Mouse (Mus musculus) layer of hippocampus, postnatal 14 days (tissue): ENCODE results near the gene Il1r1. TPM values are rescaled to one million over a fixed set of nuclear protein-coding genes. Genes with fewer than 3 reads are reported as not detected.

Experiments used
- DNase-seq, 2 experiments: peaks; one replicate each; pipeline ENCODE4 v3.0.0; 2021 to 2022; ENCODE audit warnings: low spot score in 2 of 2, mixed read lengths in 1 of 2
- total RNA-seq, 2 experiments: library from RNA; stranded (reverse); gene quantifications; 2 replicates each; pipeline ENCODE4 v1.2.3; 2021

Il1r1 gene
- total RNA-seq, 2 experiments from 2014 or later = 5.3 to 5.8 TPM

DNA sequence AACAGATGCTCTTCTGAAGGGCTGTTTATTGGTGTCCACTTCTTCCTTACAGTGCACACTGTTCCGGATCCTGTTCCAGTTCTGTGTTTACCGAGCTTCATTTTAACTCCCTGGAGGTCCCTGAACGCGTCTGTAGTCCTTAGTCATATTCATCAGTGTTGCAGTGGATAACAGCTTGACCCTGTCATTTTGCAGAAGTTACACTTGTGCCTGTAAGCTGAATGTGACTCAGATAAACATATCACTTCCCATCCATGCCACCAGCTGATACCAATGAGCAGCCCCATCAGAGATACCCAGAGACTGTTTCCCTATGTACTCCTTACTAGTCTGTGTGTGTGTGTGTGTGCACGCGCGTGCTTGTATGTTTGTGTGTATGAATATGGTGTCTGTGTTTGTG lies 5.5 kb downstream of the Il1r1 start:
- DNase-seq = no peak

DNA sequence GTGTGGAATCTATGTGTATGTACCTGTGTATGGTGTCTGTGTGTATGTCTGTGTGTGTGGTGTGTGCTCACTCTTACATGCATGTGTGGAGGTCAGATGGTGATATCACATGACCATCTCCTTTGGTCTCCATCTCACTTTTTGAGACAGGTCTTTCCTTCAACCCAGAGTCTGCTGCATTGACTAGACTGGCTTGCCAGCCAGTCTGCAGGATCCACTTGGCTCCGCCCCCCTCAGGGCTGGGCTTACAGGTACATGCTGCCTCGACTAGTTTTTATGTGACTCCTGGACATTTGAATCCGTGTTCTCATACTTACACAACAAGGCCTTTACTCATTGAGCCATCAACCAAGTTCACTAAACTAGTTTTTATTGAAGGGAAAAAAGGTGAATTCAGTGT lies 6.2 kb downstream of the Il1r1 start:
- no peak for DNase-seq

DNA sequence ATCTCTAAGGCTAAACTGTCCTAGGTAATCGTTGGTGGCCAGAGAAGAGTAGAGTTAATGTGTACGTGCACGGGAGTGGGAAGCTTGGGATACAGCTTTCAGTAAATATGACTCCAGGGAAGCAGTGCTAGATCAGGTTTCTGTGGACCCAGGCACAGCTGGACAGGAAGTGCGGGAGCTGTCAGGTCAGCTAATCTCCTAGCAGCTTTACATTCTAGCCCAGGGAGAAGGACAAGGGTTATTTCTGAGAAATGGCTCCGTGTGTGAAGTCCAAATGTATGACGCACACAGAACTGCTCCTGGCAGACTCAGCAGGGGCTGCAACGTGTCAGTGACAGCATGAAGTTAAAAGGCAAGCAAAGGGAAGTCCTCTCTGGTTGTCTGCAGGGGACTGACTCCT lies 8.3 kb downstream of the Il1r1 start:
- no peak for DNase-seq

DNA sequence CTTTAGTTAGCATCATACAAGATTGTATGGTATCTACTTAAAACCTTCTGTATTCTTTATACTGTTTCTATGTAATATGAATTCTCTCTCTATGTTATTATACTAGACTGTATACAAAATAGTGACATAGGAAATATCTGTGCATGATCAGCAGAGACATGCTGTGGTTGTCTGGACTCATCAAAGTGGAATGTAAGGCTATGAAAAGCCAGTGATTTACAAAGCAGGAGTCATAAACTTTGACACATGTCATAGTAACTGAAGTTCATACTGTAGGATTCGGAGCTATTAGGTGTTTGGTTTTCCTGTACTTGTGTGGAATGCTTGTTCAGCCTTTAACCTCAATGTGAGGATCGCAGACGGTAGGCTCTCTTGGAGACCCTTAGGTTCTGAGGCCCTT lies 8.7 kb downstream of the Il1r1 start:
- no peak for DNase-seq

DNA sequence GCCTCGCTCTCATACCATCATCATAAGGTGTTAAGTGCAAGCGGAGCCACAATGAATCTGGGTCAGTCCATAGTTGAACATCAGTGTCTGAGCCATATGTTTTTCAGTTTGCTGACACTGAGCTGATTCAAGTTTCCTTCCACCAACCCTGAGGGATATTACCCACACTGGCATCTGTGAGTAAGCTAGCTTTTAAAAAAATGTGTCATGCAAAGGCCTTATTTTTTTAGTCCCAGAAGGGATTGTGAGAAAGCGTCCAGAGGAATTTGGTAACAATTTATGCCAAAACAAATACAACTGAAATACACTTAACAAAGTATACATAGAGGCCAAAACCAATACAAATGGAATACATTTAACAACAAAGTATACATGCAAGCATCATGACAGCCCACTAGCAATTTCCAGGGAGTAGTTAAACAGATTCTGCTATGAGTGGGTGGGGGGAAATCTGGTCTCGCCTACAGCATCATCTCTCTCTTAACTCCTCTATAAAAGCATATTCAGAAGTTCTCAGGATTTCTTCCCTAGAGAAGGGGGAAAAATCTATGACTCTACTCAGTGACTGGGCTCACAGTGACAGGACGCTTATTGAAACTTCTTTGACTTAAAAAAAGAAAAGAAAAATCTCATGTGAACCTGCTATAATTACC lies 10.8 kb downstream of the Il1r1 start:
- DNase-seq = peak in 1 of 2 experiments; percentile 27

DNA sequence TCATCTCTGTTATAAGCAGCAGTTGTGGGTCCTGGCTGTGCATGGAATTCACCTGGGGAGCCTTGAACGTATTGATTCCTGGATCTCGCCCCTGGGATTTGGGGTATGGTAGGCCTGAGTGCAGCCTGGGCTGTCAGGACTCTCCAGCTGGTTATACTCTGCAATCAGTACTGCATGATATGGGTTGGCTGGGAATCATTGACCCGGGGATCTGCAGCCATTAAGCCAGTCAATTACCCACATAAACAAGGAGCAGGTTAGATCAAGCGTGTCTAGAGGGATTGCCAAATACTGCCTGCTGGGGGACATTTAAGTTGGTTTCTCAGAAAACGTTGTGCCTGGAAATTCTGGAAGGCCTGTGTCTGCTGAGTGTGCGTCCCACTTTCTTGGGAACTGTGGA lies 11.8 kb downstream of the Il1r1 start:
- DNase-seq = no peak

DNA sequence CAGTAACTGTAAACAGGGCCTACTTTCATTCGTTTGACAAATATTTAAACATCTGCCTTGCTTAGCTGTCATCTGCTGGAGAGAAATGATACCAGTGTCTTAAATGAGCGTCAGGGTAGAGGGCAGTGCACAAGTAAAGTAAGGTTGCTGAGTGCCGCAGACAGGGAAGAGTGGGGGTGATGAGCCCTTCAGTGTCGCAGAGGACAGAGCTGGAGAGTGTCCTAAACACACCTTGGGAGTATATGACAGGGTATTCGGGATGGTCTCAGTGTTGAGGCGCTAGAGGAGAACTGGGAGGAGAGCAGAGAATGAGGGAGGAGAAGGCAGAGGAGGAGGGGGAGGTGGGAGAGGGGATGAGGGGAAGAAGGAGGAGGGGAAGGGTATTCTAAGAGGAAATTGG lies 12.2 kb downstream of the Il1r1 start:
- no peak for DNase-seq

DNA sequence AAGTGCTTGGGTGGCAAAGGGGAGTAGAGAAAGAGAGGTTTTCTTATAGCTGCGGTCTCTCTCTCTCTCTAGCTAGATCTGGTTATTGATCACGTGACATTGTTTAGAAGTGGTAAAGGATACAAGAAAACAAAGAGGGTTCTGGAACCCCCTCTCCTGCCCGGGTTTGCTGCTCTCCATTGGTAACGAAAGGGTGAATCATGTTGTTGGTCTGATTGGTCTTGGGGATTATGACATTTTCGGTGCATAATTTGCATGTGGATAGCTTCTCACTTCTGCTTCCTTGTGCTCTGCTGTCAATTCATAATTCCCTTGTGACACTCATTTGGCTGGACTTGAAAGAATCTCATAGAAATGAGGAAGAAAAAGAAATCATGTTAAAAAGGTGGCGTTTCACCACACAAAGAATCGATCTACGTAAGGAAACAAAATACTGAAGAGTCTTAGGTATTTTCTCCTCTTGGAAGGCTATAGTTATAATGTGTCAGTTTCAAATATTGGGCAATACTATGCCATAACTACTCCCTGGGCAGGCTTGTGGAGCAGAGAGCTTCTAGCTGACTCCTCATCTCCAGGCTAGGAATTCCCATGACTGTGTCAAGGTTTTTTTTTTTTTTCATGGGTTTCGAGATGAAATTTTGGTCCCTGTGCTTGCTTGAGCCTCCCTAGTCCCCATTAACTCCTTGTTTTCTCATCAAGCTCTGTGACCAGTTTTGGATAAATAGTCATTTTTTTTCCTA lies 15.6 kb downstream of the Il1r1 start:
- no peak for DNase-seq

DNA sequence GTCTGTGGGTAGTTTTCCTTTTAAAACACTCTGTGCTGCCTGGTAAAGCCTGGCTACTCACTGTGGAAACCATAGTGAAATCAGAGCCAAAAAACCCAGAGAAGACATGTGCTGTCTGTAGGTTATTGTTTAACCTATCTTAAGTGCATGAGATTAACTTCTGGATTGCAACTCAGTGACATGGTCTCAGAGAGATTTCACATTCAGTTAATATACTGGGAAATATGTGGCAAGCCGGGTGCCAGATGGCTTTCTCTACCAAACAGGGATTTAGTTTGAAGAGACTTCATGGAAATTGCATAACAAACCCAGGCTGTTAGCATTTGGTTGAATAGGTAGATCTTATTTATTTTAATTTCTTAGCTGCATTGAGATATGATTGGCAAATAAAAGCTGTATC lies 17.8 kb downstream of the Il1r1 start:
- peak in 1 of 2 experiments; percentile 50 for DNase-seq

DNA sequence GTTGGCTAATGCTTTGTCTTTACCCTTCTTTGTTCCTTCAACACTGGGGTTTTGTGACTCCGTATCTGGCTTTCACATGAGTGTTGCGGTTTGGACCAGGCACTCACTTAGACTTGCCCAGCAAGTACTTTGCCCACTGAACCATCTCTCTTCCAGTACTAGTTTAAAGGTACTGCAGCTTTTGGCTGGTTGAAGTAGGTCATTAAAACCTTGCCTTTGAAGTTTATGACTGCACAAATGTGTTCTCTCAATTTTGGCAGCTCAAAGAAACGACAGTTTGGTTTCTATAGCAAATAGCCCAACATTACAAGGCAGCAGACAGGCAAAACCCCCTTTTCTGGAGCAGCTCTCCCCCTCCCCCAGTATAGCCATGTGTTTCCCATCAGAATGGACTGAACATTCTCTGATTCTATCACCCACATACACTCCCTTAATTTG lies 18.7 kb downstream of the Il1r1 start:
- peak; percentile 27 to 72 for DNase-seq

DNA sequence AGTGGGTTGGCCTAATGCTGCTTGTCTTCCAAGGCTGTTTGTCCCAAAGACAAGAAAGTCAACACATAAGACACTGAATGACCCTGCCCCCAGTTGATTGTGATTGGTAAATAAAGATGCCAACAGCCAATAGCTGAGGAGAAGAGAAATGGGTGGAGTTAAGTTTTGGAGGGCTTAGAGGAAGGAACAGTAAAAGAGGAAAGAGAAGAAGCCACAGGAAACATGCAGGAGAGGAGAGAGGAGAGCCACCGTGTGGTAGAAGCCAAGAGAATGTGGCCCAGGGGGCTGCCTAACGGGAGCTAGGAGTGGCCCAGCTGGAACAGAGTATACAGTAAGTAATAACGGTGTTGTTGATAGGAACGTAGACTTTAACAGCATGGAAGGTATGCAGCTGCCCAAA lies 25.5 kb downstream of the Il1r1 start:
- no peak for DNase-seq

DNA sequence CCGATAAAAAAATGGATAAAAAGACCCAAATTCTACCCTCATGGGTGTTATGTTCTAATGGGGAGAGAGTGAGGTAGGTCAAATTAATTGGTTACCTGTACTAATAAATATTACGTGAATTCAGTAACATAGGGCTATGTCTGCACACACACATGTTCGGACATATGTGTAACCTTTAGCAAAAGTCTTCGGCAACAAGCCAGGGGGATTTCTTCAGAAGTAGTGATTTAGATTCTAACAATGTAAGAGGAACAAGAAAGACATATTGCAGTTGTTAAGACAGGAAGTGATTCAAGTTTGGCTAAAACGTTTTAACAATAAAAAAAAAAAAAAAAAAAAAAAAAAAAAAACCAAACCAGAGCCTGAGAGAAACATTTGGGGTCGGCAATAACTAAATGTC lies 27.6 kb downstream of the Il1r1 start:
- DNase-seq = no peak

DNA sequence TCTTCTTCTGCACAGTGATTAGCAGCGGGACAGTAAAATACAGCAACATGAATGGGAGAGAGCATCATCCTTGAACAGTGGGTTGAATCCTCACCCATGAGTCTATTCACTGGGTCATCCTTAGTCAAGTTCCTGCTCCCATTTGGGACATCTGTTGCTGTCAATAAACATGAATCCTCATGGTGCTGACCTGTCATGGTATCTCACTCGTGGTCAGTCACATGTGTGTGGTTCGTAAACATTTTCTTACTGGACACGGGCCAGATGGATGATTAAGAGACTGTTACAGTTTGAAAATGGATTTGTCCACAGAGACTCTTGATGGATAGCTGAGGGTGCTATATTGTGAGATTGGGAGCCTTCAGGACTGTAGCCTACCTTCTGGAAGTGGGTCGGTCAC lies 29.1 kb downstream of the Il1r1 start:
- DNase-seq = no peak

DNA sequence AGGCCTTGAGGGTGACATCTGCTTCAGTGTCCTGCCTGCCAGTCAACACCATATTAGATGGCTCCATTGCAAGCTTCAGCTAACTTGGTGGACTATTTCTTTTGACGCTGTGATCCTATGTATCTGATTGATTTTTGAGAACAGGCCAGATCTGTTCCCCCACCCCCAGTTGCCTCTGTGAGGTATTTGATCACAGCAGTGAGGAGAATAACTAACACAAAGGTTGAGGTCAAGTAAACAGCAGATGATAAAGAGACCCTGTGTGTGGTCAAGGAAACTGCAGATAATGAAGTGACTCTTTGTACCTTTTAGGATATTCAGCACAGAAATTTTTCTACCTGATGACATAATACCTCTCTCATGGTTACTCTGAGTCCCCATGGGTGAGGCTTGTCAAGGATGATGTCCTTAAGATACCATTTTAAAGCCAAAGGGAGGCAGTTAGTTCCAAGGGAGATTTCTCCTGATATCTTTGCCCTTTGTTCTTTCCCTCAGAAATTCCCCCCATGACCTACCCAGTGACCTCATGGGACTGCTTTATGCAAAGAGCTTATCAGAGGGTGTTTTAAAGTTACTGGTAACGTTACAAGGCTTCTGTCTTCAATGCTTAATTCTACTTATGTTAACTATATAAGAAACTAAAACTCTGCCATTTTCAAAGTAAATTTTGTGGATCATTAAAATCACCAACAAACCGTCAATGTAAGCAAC lies 29.6 kb downstream of the Il1r1 start:
- DNase-seq = no peak

DNA sequence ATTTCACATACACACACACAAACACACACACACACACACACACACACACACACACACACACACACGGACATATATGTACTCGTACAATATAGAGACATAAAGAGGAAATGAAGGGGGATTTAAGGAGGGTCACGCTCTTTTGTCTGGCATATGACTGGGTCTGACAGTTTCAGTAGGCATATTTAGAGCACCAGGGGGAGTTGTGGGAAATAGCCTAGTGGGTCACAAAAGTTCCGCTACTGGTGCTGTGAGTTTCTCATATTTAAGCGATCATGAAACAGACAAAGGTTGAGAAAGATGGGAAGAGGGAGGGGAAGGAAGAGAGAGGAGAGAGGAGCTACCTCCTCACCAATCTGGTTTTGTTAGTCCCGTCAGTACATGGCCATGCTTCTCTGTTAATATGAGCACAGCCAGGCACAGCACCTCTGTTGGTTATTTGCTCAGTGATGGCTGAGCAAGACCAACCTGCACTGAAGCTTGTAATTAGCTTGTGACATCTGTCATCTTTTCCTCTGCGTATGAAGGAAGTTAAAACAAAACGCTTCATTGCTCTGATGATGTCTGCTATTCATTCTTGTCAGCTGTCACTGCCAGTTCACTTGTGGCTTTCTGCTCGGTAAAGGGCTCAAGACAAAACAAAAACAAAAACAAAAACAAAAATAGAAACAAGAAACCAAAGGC lies 37.7 kb downstream of the Il1r1 start:
- no peak for DNase-seq

DNA sequence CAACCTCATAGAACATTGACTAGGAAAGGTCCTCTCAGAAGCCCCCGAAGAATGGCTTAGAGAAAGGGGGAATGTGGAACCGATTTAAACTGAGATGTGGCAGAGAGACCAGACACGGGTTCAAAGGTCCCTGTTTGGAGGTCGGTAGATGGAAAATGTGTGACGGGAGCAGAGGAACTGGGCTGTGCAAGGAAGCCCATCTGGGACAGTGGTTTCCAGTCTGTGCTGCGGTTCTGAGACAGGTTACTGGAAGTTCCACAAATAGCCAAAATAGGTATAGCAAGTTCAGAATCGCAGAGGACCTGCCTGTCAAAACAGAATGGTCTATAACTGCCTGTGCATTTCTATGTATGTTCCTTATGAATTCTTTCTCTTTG lies 38.2 kb downstream of the Il1r1 start:
- no peak for DNase-seq

DNA sequence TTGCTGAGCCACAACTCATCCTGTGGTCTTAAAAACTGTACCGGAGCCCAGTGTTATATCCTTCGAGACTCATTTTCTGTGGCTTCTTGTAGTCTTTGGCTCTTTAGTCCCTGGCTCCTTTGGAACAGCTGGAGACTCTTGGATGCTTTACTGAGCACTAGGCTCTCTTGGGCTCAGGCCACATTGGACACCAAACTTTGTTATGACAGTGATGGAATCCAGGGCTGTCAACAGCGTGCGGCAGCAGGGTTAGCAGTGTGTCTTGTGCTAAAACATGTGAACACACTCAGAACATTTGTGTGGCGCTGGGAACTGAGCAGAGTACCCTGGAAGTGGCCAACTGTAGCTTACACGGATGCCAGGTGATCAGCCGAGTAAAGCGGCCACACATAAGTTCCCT lies 38.8 kb downstream of the Il1r1 start:
- DNase-seq = no peak

DNA sequence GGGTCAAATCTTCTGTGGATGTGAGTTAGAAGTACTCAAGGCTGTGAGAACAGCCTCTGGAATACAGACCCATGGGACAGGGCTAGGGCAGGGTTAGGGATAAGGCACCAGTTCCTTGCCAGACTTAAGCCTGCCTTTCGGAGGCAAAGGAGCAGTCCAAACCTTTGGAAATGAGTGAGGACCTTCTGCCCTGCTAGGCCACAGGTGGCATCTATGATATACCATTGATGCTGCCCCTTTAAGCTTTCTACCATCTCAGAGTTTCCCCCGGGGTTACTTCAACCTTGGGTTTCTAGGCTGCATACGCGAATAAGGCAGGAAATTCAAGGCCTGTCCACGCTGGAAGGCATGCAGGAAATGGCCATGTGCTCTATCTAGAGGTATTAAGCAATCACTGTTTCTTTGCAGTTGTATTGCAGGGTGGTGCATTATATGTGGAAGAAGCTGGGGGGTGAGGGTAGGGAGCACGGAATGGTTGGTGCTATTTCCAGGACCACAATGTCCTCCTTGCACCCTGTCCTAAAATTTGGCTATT lies 40.5 kb downstream of the Il1r1 start:
- DNase-seq = no peak

DNA sequence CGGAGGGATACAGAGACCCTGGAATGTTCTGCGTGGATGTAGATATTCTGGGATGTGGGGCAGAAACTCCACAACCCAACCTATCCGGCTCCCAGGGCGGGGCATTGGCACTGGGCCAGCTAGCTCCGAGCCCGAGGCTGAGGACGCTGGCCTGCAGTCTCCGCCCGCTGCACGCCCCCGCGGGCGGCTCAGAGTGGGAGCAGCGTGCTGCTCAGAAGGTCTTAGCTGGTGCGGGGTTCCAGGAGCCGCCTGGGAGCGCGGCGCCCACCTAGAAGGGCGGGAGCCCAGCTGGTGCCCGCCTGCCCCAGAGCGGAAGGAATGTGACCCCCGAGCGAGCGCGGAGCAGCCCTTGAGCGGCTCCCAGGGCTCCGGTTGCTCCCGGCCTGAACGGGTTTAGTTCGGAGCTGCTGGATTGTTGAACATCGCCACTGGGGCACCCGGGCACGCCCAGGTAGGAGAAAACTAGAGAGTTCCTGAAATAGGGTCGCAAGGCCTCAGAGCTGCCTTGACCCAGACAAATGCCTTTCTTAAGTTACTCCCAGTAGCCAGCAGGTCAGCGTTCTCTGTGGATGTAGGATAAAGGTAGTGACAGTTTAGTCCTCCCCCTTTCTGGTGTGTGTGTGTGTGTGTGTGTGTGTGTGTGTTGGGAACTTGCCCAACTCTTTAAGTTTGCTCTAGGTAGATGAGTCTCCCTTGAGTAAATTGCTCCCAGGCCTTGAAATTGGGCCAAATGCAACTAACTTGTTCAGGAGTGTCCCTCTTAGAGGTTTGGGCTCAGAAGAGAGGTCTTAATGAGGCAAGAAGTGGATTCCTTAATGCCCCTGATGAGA lies 41.8 kb downstream of the Il1r1 start:
- DNase-seq = peak; percentile 44 to 55

DNA sequence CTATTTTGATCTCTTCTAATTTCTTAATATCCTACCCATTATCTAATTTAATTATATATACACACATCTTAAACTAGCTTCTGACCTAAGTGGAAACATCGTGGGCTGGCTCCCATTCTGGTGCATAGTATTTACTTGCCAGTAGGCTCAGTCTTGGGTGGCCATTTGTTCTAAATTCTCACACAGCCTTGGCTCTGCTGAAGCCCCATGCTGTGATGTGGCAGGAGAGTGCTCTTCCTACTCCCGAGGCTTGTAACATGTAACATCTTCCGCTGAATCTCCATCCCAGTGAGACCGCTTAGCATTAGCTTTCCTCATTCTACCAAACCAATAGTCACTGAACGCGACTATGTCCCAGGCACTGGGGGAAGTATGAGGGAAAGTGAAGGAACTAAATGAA lies 43.0 kb downstream of the Il1r1 start:
- DNase-seq = no peak

DNA sequence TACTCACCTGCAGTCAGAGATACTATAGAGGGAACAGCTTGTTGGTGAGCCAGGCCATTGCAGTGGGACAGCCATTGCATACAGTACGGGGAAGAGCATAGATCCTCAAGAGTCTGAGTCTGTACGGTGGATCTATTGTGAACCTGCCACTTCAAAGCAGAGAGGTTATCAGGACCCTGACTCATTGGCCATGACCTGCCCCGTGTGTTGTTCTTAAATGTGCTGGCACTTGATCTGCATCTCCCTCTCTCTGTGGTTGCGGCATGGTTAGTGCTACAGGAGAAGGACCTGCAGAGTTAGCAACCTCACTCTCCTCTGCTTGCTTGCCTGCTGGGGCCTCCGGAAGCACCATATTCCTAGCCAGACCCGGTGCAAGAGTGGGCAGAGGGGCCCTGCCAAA lies 43.7 kb downstream of the Il1r1 start:
- DNase-seq = no peak
